Mouse (Mus musculus) mouse embryonic stem cell (cell line): ENCODE measurements around the gene E130308A19Rik.

Source experiments
- in situ Hi-C, 2 experiments: fragments of 300-500 bp; cut with MboI; formaldehyde crosslinking; loops; 1 replicate in 1 of 2; 3 replicates in 1 of 2; pipeline ENCODE4 v1.14.3; 2019 to 2020; ENCODE audit warnings: low sequenced_read_pairs in 2 of 2, low pct_unique_long_range_greater_than_20kb in 1 of 2, mixed read lengths in 1 of 2; ENCODE audit not compliant: unreplicated experiment in 1 of 2

The E130308A19Rik gene

GRCm38 (mm10) chr4:59714926-59715325 lies 88.9 kb downstream of the E130308A19Rik start:
- in situ Hi-C loops = no loop called here

- in situ Hi-C loops = no loop called here
These were observed 89.5 kb downstream of the E130308A19Rik start for GRCm38 (mm10) chr4:59715531-59715930.

- in situ Hi-C loops = no loop called here
These were observed 91.3 kb downstream of the E130308A19Rik start for GRCm38 (mm10) chr4:59717349-59717748.

- in situ Hi-C loops = no loop called here
These were observed 92.5 kb downstream of the E130308A19Rik start for GRCm38 (mm10) chr4:59718542-59718941.

- in situ Hi-C loops = no loop called here
These were observed 93.7 kb downstream of the E130308A19Rik start for GRCm38 (mm10) chr4:59719481-59720355.

- in situ Hi-C loops = no loop called here
These were observed 95.8 kb downstream of the E130308A19Rik start for GRCm38 (mm10) chr4:59721811-59722210.

- in situ Hi-C loops = loop anchor here (25.0 kb wide), 3 partner anchors 113 to 363 kb away; no protein-coding TSS in a partner anchor
These were observed 99.6 kb downstream of the E130308A19Rik start for GRCm38 (mm10) chr4:59725579-59725978.

- in situ Hi-C loops = loop anchor here (25.0 kb wide), 3 partner anchors 114 to 364 kb away; no protein-coding TSS in a partner anchor
These were observed 100.5 kb downstream of the E130308A19Rik start for GRCm38 (mm10) chr4:59726501-59726900.

- in situ Hi-C loops = loop anchor here (25.0 kb wide), 3 partner anchors 115 to 365 kb away; no protein-coding TSS in a partner anchor
These were observed 101.3 kb downstream of the E130308A19Rik start for GRCm38 (mm10) chr4:59727187-59727877.

GRCm38 (mm10) chr4:59727878-59728261 lies 101.9 kb downstream of the E130308A19Rik start:
- in situ Hi-C loops = loop anchor here (25.0 kb wide), 3 partner anchors 116 to 366 kb away; no protein-coding TSS in a partner anchor

- in situ Hi-C loops = loop anchor here (25.0 kb wide), 3 partner anchors 117 to 367 kb away; no protein-coding TSS in a partner anchor
These were observed 102.8 kb downstream of the E130308A19Rik start for GRCm38 (mm10) chr4:59728839-59729238.

GRCm38 (mm10) chr4:59731544-59731943 lies 105.5 kb downstream of the E130308A19Rik start:
- in situ Hi-C loops = loop anchor here (25.0 kb wide), 3 partner anchors 119 to 369 kb away; no protein-coding TSS in a partner anchor

GRCm38 (mm10) chr4:59739321-59739720 lies 113.3 kb downstream of the E130308A19Rik start:
- in situ Hi-C loops = loop anchor here (25.0 kb wide), 3 partner anchors 127 to 377 kb away; no protein-coding TSS in a partner anchor

GRCm38 (mm10) chr4:59739882-59740281 lies 113.9 kb downstream of the E130308A19Rik start:
- in situ Hi-C loops = loop anchor here (25.0 kb wide), 3 partner anchors 128 to 378 kb away; no protein-coding TSS in a partner anchor

- in situ Hi-C loops = no loop called here
These were observed 127.6 kb downstream of the E130308A19Rik start for GRCm38 (mm10) chr4:59753491-59754140.

GRCm38 (mm10) chr4:59756332-59757082 lies 130.5 kb downstream of the E130308A19Rik start:
- in situ Hi-C loops = no loop called here

- in situ Hi-C loops = no loop called here
These were observed 131.7 kb downstream of the E130308A19Rik start for GRCm38 (mm10) chr4:59757452-59758435.
